Mouse (Mus musculus): Measurements from ENCODE around the gene Wipf3.

The Wipf3 gene

GRCm38 (mm10) chr6:54432806-54433545, 3.6 kb downstream of the Wipf3 start:
- no peak for DNase-seq

GRCm38 (mm10) chr6:54434171-54434570, 4.8 kb downstream of the Wipf3 start:
- no peak for DNase-seq

GRCm38 (mm10) chr6:54435663-54436062, 6.3 kb downstream of the Wipf3 start:
- peak; percentile 48 for DNase-seq

GRCm38 (mm10) chr6:54436286-54436685, 6.9 kb downstream of the Wipf3 start:
- DNase-seq = no peak

- no peak for DNase-seq
Observed at GRCm38 (mm10) chr6:54438510-54438909, 9.1 kb downstream of the Wipf3 start.

- no peak for DNase-seq
Observed at GRCm38 (mm10) chr6:54440658-54441057, 11.3 kb downstream of the Wipf3 start.

- DNase-seq = no peak
Observed at GRCm38 (mm10) chr6:54443657-54444056, 14.3 kb downstream of the Wipf3 start.

GRCm38 (mm10) chr6:54444086-54444485, 14.7 kb downstream of the Wipf3 start:
- peak; percentile 28 for DNase-seq

- no peak for DNase-seq
Observed at GRCm38 (mm10) chr6:54445249-54445818, 15.9 kb downstream of the Wipf3 start.

GRCm38 (mm10) chr6:54447353-54447752, 17.9 kb downstream of the Wipf3 start:
- DNase-seq = no peak

- DNase-seq = no peak
Observed at GRCm38 (mm10) chr6:54459661-54460060, 30.3 kb downstream of the Wipf3 start.

- no peak for DNase-seq
Observed at GRCm38 (mm10) chr6:54460172-54460914, 30.9 kb downstream of the Wipf3 start.

- DNase-seq = peak; percentile 8
Observed at GRCm38 (mm10) chr6:54460915-54461671, 31.7 kb downstream of the Wipf3 start.

GRCm38 (mm10) chr6:54462766-54463165, 33.4 kb downstream of the Wipf3 start:
- DNase-seq = no peak

- no peak for DNase-seq
Observed at GRCm38 (mm10) chr6:54463701-54464458, 34.5 kb downstream of the Wipf3 start.

- no peak for DNase-seq
Observed at GRCm38 (mm10) chr6:54464926-54465325, 35.5 kb downstream of the Wipf3 start.

GRCm38 (mm10) chr6:54467371-54467770, 38.0 kb downstream of the Wipf3 start:
- no peak for DNase-seq

- DNase-seq = no peak
Observed at GRCm38 (mm10) chr6:54471866-54472265, 42.5 kb downstream of the Wipf3 start.

- no peak for DNase-seq
Observed at GRCm38 (mm10) chr6:54472846-54473715, 43.7 kb downstream of the Wipf3 start.

GRCm38 (mm10) chr6:54475926-54476667, 46.7 kb downstream of the Wipf3 start:
- no peak for DNase-seq

All from retina, postnatal 1 day (tissue).